Mouse (Mus musculus) liver, postnatal 0 days (tissue): Measurements from ENCODE around the gene Tnc. TPM values are rescaled to one million over a fixed set of nuclear protein-coding genes. Genes with fewer than 3 reads are reported as not detected.

Source experiments
- ATAC-seq: fragments of 200-750 bp; cut with Nextera tagmentation; 2 replicates; pipeline ENCODE4 v1.8.0; 2017; ENCODE audit warnings: mild to moderate bottlenecking, moderate library complexity
- DNase-seq: peaks from one replicate; pipeline ENCODE4 v3.0.0-alpha.2; 2016
- H3K27ac ChIP-seq: fragments of 300-500 bp; sonication (generic); 2 replicates; pipeline ENCODE4 v1.5.1; 2014; ENCODE audit warnings: antibody characterized with exemption, moderate library complexity, mild to moderate bottlenecking, low read depth
- H3K27me3 ChIP-seq: fragments of 300-500 bp; sonication (generic); 2 replicates; pipeline ENCODE4 v1.6.1; 2014; ENCODE audit warnings: low read length, control low read depth, mixed read lengths; ENCODE audit not compliant: insufficient read depth
- H3K36me3 ChIP-seq: fragments of 300-500 bp; sonication (generic); replicated peaks from 2 replicates; pipeline ENCODE4 v1.6.1; 2014; ENCODE audit warnings: mild to moderate bottlenecking, control low read depth, low read length, moderate library complexity, mixed read lengths; ENCODE audit not compliant: insufficient read depth
- H3K4me1 ChIP-seq: fragments of 300-500 bp; sonication (generic); 2 replicates; pipeline ENCODE4 v1.6.1; 2014; ENCODE audit warnings: antibody characterized with exemption, mild to moderate bottlenecking, control low read depth; ENCODE audit not compliant: insufficient read depth
- H3K4me2 ChIP-seq: fragments of 300-500 bp; sonication (generic); 2 replicates; pipeline ENCODE4 v1.6.1; 2014; ENCODE audit warnings: low read depth, mild to moderate bottlenecking, low read length, moderate library complexity, mixed read lengths
- H3K4me3 ChIP-seq: fragments of 300-500 bp; sonication (generic); 2 replicates; pipeline ENCODE4 v1.5.1; 2014; ENCODE audit warnings: low read depth, low read length
- H3K9ac ChIP-seq: fragments of 300-500 bp; sonication (generic); replicated peaks from 2 replicates; pipeline ENCODE4 v1.6.1; 2014; ENCODE audit warnings: mild to moderate bottlenecking, moderate library complexity
- H3K9me3 ChIP-seq: fragments of 300-500 bp; sonication (generic); 2 replicates; pipeline ENCODE4 v1.6.1; 2016; ENCODE audit warnings: mild to moderate bottlenecking, control low read depth, low read length, mixed read lengths
- CTCF ChIP-seq: sonication (generic); IDR thresholded peaks from 2 replicates; pipeline ENCODE4 v1.5.1; 2016; ENCODE audit warnings: antibody characterized with exemption, low read depth
- EP300 ChIP-seq: IDR thresholded peaks from 2 replicates; pipeline ENCODE4 v1.6.1; 2016; ENCODE audit warnings: antibody characterized with exemption, low read depth, mild to moderate bottlenecking
- WGBS: fragments of 180-500 bp; shearing (Covaris S2); extraction: QIAGEN DNeasy Blood & Tissue Kit; methylation state at CpG from one replicate; pipeline ENCODE4 v1.1.7; 2014; ENCODE audit not compliant: insufficient replicate concordance; 5-methylcytosine and 5-hydroxymethylcytosine counted together
- polyA plus RNA-seq: library from polyadenylated mRNA; unstranded; fragments of >200 nt; fragmentation: Nextera tagmentation; extraction: Ambion mirVana; gene quantifications from 2 replicates; pipeline ENCODE4 v1.2.1, GENCODE M21; 2015

Gene Tnc
- polyA plus RNA-seq, 1 experiment from 2014 or later: 1.9 TPM

DNA sequence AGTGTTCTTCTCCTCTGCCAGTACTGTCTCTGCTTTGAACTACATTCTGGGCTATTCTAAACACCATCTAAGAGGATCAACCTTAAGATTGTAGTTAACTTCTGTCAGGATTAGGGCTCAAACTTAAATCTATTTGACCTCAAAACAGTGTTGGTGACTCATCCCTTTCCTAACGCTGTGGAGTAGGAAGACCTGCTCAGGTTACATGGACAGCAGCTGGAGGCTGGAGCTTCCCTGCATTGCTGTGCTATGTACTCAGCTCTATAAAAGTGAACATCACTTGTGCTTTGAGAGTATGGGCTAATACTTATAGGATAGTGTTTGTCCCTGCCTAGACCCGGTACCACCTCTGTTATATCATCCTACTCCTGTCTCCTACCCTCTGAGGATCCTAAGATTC lies 117.3 kb downstream of the Tnc start:
- Histone ChIP-seq H3K27me3 (no peaks in the 10 kb centered on the region), H3K4me3 (no peak overlapping the region), H3K27ac (no peak overlapping the region), H3K4me1 (no peaks in the 10 kb centered on the region), H3K4me2 (no peak overlapping the region), H3K36me3 (no peaks in the 10 kb centered on the region), H3K9me3 (no peaks in the 10 kb centered on the region), H3K9ac (no peak overlapping the region)
- DNase-seq: no peak
- ATAC-seq: no peak
- 57% methylated on average over 2 of the region's 2 CpGs for WGBS
- no peak for TF ChIP-seq CTCF
- no peak for TF ChIP-seq EP300

DNA sequence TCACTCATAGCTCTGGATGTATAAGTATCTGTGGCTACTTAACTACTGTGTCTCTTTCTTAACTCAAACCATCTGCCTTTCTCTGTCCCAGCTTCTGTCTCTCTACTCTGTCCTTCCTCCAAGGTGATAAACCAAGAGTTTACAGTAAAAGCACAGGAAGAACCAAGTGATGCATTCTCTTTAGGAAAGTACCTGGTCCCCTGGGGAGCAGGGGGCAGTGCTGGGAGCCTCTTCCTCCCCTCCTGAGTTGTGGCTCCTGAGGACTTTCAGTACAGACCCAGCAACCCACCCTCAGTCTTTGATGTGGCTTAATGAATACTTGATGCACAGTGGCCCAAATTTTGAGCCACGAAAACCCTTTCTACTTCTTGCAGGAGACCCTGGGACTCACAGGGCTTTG lies 118.6 kb downstream of the Tnc start:
- TF ChIP-seq EP300 (no peak), CTCF (no peak)
- Histone ChIP-seq H3K4me1 (no peaks in the 10 kb centered on the region), H3K9ac (no peak overlapping the region), H3K9me3 (no peaks in the 10 kb centered on the region), H3K36me3 (no peaks in the 10 kb centered on the region), H3K4me2 (no peak overlapping the region), H3K27ac (no peak overlapping the region), H3K4me3 (no peak overlapping the region), H3K27me3 (no peaks in the 10 kb centered on the region)
- 71% methylated on average over 1 of the region's 1 CpGs for WGBS
- DNase-seq: no peak
- no peak for ATAC-seq

DNA sequence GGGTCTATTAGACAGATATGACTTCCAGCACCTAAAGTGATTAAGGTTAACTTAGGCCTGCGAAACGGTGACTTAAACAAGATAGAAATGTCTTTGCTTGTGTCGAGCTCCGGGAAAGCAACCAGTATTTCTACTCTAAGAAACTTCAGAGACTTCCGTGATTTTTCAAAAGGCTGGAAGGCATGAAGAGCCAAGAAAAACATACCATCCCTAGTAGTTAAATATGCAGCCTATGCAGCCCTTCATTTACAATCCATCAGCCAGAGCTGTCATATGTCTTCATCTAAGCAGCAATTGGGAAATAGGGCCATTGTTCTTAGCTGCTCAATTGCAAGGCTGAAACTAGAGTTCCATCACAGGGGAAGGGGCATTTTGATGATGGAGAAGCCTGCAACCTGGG lies 129.6 kb downstream of the Tnc start:
- Histone ChIP-seq H3K27me3 (no peaks in the 10 kb centered on the region), H3K4me2 (no peak overlapping the region), H3K9me3 (no peaks in the 10 kb centered on the region), H3K4me3 (no peak overlapping the region), H3K4me1 (no peaks in the 10 kb centered on the region), H3K9ac (no peak overlapping the region), H3K36me3 (no peaks in the 10 kb centered on the region), H3K27ac (no peak overlapping the region)
- 71% methylated on average over 5 of the region's 5 CpGs for WGBS
- ATAC-seq (no peak), DNase-seq (no peak)
- no peak for TF ChIP-seq CTCF
- TF ChIP-seq EP300: no peak

DNA sequence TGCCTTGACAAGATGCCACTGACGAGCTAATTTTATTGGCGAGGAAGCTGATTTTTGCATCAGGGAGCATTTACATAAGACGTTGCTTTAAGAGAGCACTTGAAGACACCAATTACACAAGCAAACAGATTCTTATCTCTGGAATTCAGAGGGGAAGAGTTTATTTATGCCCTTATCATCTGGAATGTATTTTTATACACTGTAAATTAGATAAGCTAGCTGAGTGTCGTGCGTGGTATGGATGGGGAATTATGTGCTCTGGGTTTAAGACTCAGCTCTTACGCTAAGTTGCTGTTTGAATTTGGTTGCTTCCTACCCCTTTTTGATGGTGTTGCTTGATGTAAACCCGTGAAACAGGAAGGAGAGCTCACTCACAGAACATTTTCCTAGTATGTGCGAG lies 130.1 kb downstream of the Tnc start:
- Histone ChIP-seq H3K4me2 (no peak overlapping the region), H3K27me3 (no peaks in the 10 kb centered on the region), H3K9me3 (no peaks in the 10 kb centered on the region), H3K9ac (no peak overlapping the region), H3K4me1 (no peaks in the 10 kb centered on the region), H3K36me3 (no peaks in the 10 kb centered on the region), H3K4me3 (no peak overlapping the region), H3K27ac (no peak overlapping the region)
- ATAC-seq (no peak), DNase-seq (no peak)
- TF ChIP-seq EP300 (no peak), CTCF (no peak)
- WGBS: 55% methylated on average over 8 of the region's 8 CpGs

DNA sequence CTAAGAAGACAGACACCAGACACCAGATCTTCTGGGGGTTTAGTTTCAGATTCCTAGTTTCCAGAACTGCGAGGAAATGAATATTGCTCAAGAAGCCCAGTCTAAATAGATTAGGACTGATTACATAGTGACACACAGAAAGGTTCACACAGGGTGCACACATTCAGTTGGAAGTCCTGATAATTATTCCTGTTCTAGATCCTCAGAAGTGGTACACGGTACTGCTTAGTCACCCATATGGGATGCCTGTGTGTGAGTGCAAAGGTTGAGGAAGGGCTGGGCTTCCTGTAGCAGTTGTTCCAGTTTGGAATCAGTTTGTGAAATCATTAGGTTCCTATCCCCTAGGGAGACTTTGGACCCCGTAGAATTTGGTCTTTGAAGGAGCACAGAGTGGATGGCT lies 130.5 kb downstream of the Tnc start:
- TF ChIP-seq EP300: no peak
- TF ChIP-seq CTCF: no peak
- no peak overlapping the region for H3K4me3 ChIP-seq
- H3K4me1 ChIP-seq: no peaks in the 10 kb centered on the region
- H3K36me3 ChIP-seq: no peaks in the 10 kb centered on the region
- H3K4me2 ChIP-seq: no peak overlapping the region
- H3K27ac ChIP-seq: no peak overlapping the region
- H3K27me3 ChIP-seq: no peaks in the 10 kb centered on the region
- H3K9ac ChIP-seq: no peak overlapping the region
- WGBS: 64% methylated on average over 3 of the region's 3 CpGs
- H3K9me3 ChIP-seq: no peaks in the 10 kb centered on the region
- DNase-seq (no peak), ATAC-seq (no peak)

Other genes with a start within 250 kb of the Tnc start
- 0.05 TPM in 1 of 2 replicates, not detected in the other for gene Tnfsf8, start 185.7 kb downstream of the Tnc start, polyA plus RNA-seq